Mouse (Mus musculus) hindbrain, embryonic 12.5 days (tissue): ENCODE data around the gene Moap1. TPM values are rescaled to one million over a fixed set of nuclear protein-coding genes. Genes with fewer than 3 reads are reported as not detected.

Source experiments
- ATAC-seq: fragments of 200-750 bp; cut with Nextera tagmentation; 2 replicates; pipeline ENCODE4 v1.8.0; 2017; ENCODE audit warnings: moderate TSS enrichment; ENCODE audit not compliant: low FRiP score
- H3K27ac ChIP-seq: fragments of 300-500 bp; sonication (generic); 2 replicates; pipeline ENCODE4 v1.5.1; 2016; ENCODE audit warnings: mild to moderate bottlenecking
- H3K27me3 ChIP-seq: fragments of 300-500 bp; sonication (generic); 2 replicates; pipeline ENCODE4 v1.6.1; 2016; ENCODE audit warnings: mild to moderate bottlenecking
- H3K36me3 ChIP-seq: fragments of 300-500 bp; sonication (generic); 2 replicates; pipeline ENCODE4 v1.6.1; 2016; ENCODE audit warnings: mild to moderate bottlenecking
- H3K4me1 ChIP-seq: fragments of 300-500 bp; sonication (generic); 2 replicates; pipeline ENCODE4 v1.6.1; 2016
- H3K4me2 ChIP-seq: fragments of 300-500 bp; sonication (generic); replicated peaks from 2 replicates; pipeline ENCODE4 v1.6.1; 2016; ENCODE audit warnings: mild to moderate bottlenecking
- H3K4me3 ChIP-seq: fragments of 300-500 bp; sonication (generic); 2 replicates; pipeline ENCODE4 v1.5.1; 2016; ENCODE audit warnings: mild to moderate bottlenecking
- H3K9ac ChIP-seq: fragments of 300-500 bp; sonication (generic); 2 replicates; pipeline ENCODE4 v1.6.1; 2016; ENCODE audit warnings: mild to moderate bottlenecking, moderate library complexity
- H3K9me3 ChIP-seq: fragments of 300-500 bp; sonication (generic); replicated peaks from 2 replicates; pipeline ENCODE4 v1.6.1; 2016; ENCODE audit warnings: mild to moderate bottlenecking
- WGBS: fragments of 180-500 bp; shearing (Covaris S2); methylation state at CpG from one replicate; pipeline ENCODE4 v1.1.7; 2016; 5-methylcytosine and 5-hydroxymethylcytosine counted together
- polyA plus RNA-seq: library from polyadenylated mRNA; unstranded; fragments of >200 nt; fragmentation: Nextera tagmentation; extraction: Ambion mirVana; gene quantifications from 2 replicates; pipeline ENCODE4 v1.2.1, GENCODE M21; 2016

Moap1 gene
- polyA plus RNA-seq, 1 experiment from 2014 or later, result 35.1 TPM

DNA sequence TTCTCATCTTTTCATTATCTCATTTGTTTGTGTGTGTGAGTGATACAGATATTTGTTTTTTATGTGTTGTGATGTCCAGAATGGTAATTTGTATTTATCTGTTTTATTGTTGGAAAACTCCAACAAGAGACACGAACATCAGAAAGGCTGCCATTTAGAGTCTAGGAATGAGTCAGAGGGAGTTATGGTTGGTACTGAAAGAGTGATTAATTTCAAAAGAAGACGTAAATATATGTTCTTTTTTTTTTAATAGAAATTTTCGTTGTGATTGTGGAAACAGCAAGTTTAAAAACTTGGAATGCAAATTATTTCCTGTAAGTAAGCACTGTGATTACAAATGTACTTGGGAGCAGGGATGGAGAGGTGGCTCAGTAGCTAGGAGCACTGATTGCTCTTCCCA, 18.2 kb upstream of the Moap1 start:
- peaks cover 15% of the 10 kb centered on the region for H3K36me3 ChIP-seq
- H3K9ac ChIP-seq, result no peak overlapping the region
- H3K4me3 ChIP-seq, result no peak overlapping the region
- H3K4me2 ChIP-seq, result no peak overlapping the region
- H3K27ac ChIP-seq, result no peak overlapping the region
- WGBS, result 95% methylated on average over 3 of the region's 3 CpGs
- H3K9me3 ChIP-seq, result no peaks in the 10 kb centered on the region
- no peaks in the 10 kb centered on the region for H3K27me3 ChIP-seq
- H3K4me1 ChIP-seq, result peaks cover 14% of the 10 kb centered on the region
- ATAC-seq, result no peak

DNA sequence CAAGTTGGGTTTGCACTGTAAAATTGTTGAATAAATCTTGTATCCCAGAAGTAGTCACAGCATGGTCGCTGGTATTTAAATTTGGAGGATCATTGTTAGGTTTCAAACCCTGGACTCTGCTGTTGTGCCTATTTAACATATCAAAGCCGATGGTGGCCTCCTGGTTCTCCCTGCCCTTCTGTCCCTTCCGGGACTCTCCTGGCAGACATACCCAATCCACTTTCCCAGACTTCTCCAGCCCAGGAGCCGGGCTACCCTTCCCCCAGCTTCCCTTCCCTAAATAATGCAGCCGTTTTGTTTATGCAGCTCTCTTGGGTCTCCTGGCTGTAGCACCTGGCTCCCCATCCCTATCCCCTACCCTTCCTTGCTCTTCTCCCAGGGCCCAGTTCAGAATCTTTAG, 15.5 kb upstream of the Moap1 start:
- H3K4me1 ChIP-seq, result peaks cover 17% of the 10 kb centered on the region
- no peaks in the 10 kb centered on the region for H3K27me3 ChIP-seq
- no peaks in the 10 kb centered on the region for H3K36me3 ChIP-seq
- no peak for ATAC-seq
- H3K4me2 ChIP-seq, result peak overlapping the region; percentile 77
- peak overlapping the region; percentile 86 for H3K9ac ChIP-seq
- 2% methylated on average over 5 of the region's 5 CpGs for WGBS
- H3K9me3 ChIP-seq, result no peaks in the 10 kb centered on the region
- peak overlapping the region; percentile 85 for H3K4me3 ChIP-seq
- no peak overlapping the region for H3K27ac ChIP-seq

DNA sequence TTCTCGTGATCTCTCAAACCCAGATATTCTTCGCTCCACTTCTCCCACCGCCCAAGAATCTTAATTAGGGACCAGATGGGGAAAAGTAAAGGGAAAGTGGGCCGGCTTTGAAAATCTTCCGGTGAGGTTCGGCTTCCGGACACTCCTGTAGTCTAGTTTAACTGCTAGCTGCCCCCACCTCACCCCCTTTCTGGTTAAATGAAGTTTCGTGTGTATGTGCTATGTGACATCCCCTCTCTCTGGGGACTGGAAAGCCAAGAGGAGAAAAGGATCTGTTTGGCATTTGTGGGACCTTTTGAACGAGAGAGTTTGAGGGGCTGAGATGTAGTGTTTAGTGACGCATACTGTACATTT, 14.9 kb upstream of the Moap1 start, which contains the start of gene Gm20604:
Gene Gm20604 (minus strand): TSS at position 270 of the 354 bp plus-strand sequence.
- H3K9me3 ChIP-seq, result no peaks in the 10 kb centered on the region
- peak within 1 kb of the TSS; percentile 85 for H3K4me3 ChIP-seq
- H3K36me3 ChIP-seq, result 0 out of 2 replicates have a peak, but pooled peaks cover 2% of the 10 kb centered on the region
- peak within 1 kb of the TSS; percentile 86 for H3K9ac ChIP-seq
- H3K27ac ChIP-seq, result peak within 1 kb of the TSS; percentile 92
- no peak for ATAC-seq
- no peaks in the 10 kb centered on the region for H3K27me3 ChIP-seq
- peaks cover 17% of the 10 kb centered on the region for H3K4me1 ChIP-seq
- peak within 1 kb of the TSS; percentile 77 for H3K4me2 ChIP-seq
- WGBS, result under 1% methylated on average over 10 of the region's 10 CpGs

DNA sequence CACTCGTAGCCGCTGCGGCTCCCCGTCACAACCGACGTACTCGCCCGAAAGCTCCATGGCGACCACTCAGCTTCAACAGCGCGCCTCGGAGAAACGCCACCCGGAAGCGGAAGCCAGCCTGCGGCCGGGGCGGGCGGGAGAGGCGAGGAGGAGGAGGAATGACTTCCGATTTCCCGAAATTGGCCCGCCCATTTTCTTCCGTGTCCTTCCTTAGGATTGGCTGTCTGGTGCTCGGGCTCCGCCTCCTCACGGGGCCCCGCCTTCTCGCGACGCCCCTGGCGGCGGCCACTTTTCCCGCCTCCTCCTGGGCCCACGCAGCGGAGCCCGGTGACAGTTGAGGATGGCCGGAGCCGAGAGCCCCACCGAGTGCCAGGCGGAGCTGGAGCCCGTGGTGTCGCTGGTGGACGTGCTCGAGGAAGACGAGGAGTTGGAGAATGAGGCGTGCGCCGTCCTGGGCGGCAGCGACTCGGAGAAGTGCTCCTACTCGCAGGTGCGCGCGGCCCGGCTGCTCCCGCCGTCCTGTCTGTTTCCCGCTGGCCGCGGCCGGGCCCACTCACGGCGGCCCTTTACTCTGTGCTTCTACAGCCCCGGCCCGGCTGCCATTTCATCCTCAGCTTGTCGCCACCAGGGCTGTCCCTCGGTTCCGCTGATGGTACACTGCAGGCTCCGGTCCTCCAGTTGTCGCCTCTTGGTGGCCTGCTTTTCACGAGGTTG, 14.4 kb upstream of the Moap1 start, which contains the start of the genes Gm28051, Gon7 and Ubr7:
Gene Gm28051 (minus strand): TSS at position 77 of the 714 bp plus-strand sequence.
Gene Gon7 (minus strand): TSS at position 115 of the 714 bp plus-strand sequence.
Gene Ubr7 (plus strand): TSS at position 279 of the 714 bp plus-strand sequence.
- peak within 1 kb of the TSS; percentile 86 for H3K9ac ChIP-seq
- peaks cover 17% of the 10 kb centered on the region for H3K4me1 ChIP-seq
- H3K27me3 ChIP-seq, result no peaks in the 10 kb centered on the region
- H3K36me3 ChIP-seq, result 0 out of 2 replicates have a peak, but pooled peaks cover 2% of the 10 kb centered on the region
- no peaks in the 10 kb centered on the region for H3K9me3 ChIP-seq
- under 1% methylated on average over 73 of the region's 73 CpGs for WGBS
- ATAC-seq, result peak; percentile 97
- peak within 1 kb of the TSS; percentile 85 for H3K4me3 ChIP-seq
- peak within 1 kb of the TSS; percentile 77 for H3K4me2 ChIP-seq
- H3K27ac ChIP-seq, result peak within 1 kb of the TSS; percentile 92

DNA sequence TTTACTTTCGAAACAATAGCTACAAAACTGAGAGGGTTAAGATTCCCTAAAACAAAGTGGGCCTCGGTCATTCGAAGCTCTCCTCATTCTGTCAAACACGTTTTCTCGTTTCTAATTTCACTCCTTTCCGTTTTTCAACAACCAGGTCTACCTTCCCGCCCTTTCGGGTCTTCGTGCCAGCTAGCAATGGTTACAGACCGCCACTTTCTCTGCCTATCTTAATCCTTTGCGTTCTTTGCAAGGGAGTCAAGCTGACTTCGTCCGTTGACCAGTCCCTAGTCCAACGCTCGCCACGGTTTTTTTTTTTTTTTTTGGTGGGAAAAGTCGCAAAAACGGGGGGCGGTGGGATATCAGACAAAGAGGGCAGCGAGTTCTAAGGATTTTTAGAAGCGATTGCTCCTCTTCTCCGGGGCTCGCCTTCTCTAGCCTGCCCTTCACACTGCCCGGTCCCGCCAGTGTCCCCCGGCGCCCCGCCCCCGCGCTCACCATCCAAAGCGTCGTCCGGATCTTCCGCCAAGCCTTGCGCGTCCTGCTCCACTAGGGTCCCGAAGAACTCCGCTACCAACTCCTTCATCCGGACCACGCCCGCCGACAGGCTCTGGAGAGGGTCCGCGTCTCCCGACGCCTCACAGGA, 13.7 kb upstream of the Moap1 start:
- WGBS, result 2% methylated on average over 46 of the region's 46 CpGs

DNA sequence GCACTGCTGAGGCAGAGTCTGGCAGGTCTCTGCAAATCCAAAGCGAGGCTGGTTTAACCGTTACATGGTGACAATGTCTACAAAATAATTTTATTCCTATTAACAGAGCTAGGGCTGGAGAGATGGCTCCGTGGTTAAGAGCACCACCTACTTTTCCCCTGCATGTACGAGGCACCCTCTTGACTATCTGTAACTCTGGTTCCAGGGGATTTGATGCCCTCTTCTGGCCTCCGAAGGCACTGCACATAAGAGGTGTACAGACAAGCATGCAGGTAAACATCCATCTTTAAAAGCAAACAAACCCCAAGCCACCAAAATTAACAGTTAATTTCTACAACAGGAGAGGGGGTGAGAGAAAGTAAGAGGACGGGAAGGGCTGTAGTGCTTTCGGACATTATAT, 12.8 kb upstream of the Moap1 start:
- 88% methylated on average over 7 of the region's 7 CpGs for WGBS
- Histone ChIP-seq H3K27me3 (no peaks in the 10 kb centered on the region), H3K9ac (no peak overlapping the region), H3K27ac (no peak overlapping the region), H3K9me3 (no peaks in the 10 kb centered on the region), H3K4me2 (peak overlapping the region; percentile 74), H3K4me1 (peaks cover 17% of the 10 kb centered on the region), H3K4me3 (peak overlapping the region; percentile 85), H3K36me3 (0 out of 2 replicates have a peak, but pooled peaks cover 2% of the 10 kb centered on the region)
- ATAC-seq, result no peak

More for the DNA sequence above, 13.7 kb upstream of the Moap1 start:
- H3K36me3 ChIP-seq, result 0 out of 2 replicates have a peak, but pooled peaks cover 2% of the 10 kb centered on the region
- H3K4me1 ChIP-seq, result peaks cover 17% of the 10 kb centered on the region
- no peaks in the 10 kb centered on the region for H3K9me3 ChIP-seq
- H3K27ac ChIP-seq, result peak overlapping the region; percentile 92
- peak overlapping the region; percentile 85 for H3K4me3 ChIP-seq
- peak overlapping the region; percentile 74 for H3K4me2 ChIP-seq
- no peaks in the 10 kb centered on the region for H3K27me3 ChIP-seq
- H3K9ac ChIP-seq, result peak overlapping the region; percentile 75
- ATAC-seq, result peak; percentile 90

DNA sequence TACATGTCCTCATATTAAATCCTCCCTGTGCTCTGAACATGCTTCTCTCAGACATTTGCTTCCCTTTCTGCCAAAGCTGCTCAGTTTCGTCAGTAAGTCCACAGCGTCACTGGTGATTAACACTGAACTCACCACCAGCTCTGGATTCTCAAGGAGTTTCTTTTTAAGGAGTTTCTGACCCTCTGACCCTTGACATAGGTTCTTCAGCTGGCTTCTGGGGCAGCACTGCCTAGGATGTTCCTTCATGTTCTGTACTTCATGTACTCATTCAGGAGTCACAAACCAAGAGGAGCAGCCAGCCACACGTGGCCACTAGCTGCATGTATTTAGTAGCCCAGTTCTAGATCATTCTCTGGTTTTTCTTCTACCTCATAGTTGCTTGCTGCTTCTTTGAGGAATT, 4.8 kb upstream of the Moap1 start:
- no peak overlapping the region for H3K4me2 ChIP-seq
- peaks cover 11% of the 10 kb centered on the region for H3K4me1 ChIP-seq
- WGBS, result 88% methylated on average over 3 of the region's 3 CpGs
- H3K9ac ChIP-seq, result no peak overlapping the region
- H3K9me3 ChIP-seq, result no peaks in the 10 kb centered on the region
- no peaks in the 10 kb centered on the region for H3K27me3 ChIP-seq
- H3K4me3 ChIP-seq, result no peak overlapping the region
- ATAC-seq, result no peak
- H3K36me3 ChIP-seq, result peaks cover 8% of the 10 kb centered on the region; the same call in 1 of the 2 replicates
- no peak overlapping the region for H3K27ac ChIP-seq

DNA sequence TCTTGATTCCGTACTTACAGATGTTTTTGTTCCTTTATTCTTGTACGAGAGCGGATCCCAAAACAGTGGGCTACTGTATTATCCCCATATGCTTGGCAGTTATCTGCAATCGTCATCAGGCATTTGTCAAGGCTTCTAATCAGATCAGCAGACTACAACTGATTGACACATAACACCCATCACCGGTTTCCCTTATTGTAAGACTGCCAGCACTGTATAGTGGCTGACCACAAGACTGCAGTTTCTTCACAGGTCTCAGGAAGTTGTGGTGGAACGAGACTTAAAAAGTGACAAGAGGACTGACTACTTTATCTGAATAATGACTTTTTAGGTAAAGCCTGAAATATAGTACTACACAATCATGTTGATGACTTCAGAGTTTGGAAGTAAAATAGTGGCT, 1.4 kb upstream of the Moap1 start:
- H3K4me3 ChIP-seq, result peak overlapping the region; percentile 95; the same call in 1 of the 2 replicates
- no peak overlapping the region for H3K27ac ChIP-seq
- H3K36me3 ChIP-seq, result peaks cover 8% of the 10 kb centered on the region; the same call in 1 of the 2 replicates

DNA sequence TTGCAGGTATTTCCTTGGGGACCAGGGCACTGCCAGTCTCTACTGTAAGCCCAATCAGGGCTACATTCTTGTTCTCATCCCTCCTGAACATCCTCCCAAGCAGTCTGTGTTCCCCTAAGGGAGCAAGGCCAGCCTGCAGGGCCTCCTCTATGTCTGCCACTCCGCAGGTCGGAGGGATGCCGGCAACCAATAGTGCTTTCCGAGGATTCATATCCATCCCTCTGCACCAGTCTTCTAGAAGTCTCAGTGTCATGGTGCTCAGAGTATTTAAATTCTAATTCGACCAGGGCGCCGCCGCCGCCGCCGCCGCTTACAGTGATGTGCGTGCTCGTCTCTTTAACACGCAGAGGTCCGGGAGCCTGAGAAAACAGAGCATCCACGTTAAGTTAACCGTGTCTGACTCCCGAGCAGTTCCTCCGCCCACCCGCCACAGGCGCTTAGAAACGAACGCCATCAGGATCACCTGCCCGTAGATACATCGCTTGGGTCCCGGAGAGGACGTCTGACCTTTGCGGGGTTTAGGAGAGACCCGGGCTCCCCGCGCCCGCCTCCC, 349 bp downstream of the Moap1 start:
- peak; percentile 80 for ATAC-seq
- H3K36me3 ChIP-seq, result peaks cover 4% of the 10 kb centered on the region; the same call in 1 of the 2 replicates
- peak overlapping the region; percentile 95 for H3K4me3 ChIP-seq
- H3K27me3 ChIP-seq, result no peaks in the 10 kb centered on the region
- H3K4me2 ChIP-seq, result peak overlapping the region; percentile 91
- peaks cover 20% of the 10 kb centered on the region for H3K4me1 ChIP-seq
- peak overlapping the region; percentile 93 for H3K9ac ChIP-seq
- peak overlapping the region; percentile 96 for H3K27ac ChIP-seq
- no peaks in the 10 kb centered on the region for H3K9me3 ChIP-seq
- WGBS, result under 1% methylated on average over 33 of the region's 33 CpGs

More for the DNA sequence above, 1.4 kb upstream of the Moap1 start:
- no peak for ATAC-seq
- no peak overlapping the region for H3K9ac ChIP-seq
- H3K27me3 ChIP-seq, result no peaks in the 10 kb centered on the region
- no peaks in the 10 kb centered on the region for H3K9me3 ChIP-seq
- WGBS, result 68% methylated on average over 6 of the region's 6 CpGs
- H3K4me2 ChIP-seq, result peak overlapping the region; percentile 91
- peaks cover 20% of the 10 kb centered on the region for H3K4me1 ChIP-seq

DNA sequence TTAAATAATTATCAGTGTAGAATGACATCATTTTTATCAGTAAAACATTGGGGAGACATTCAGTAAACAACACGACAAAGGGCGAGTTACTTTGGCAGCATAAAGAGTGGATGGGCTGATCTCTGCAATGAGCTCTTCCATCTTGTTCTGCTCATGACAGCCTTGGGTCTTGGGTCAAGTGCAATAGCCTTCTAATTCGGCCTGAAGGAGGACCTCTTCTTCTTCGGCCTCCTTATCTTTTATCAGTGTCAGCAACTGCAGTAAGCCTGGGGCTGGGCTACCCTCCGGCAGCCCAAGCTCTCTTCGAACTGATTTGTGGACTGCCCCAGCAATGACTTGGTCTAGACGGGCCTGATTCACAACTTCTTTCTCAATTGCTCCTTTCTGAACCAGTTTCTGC, 1.4 kb downstream of the Moap1 start:
- Histone ChIP-seq H3K4me1 (peaks cover 20% of the 10 kb centered on the region), H3K4me2 (no peak overlapping the region; the same call in 1 of the 2 replicates), H3K27me3 (no peaks in the 10 kb centered on the region), H3K36me3 (no peaks in the 10 kb centered on the region), H3K9ac (no peak overlapping the region), H3K9me3 (no peaks in the 10 kb centered on the region), H3K4me3 (no peak overlapping the region), H3K27ac (no peak overlapping the region)
- WGBS, result 87% methylated on average over 7 of the region's 7 CpGs
- no peak for ATAC-seq

DNA sequence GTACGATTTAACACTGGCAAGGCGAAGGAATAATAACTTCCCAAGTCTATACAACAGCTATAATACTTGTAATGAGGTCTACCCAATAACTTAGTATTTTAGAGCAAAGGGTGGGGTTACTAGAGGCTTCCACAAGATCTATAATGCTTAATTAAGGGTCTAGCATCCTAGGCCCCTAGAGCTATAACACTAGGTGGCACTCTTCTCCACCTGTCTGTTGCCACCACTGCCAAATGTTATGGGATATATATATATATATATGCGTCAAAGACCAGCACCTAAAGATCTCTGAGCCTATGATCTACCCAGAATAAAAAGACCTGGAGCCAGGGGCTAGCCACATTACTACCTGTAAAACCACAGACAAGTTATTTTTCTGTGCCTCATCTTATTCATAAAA, 3.2 kb downstream of the Moap1 start:
- Histone ChIP-seq H3K9me3 (no peaks in the 10 kb centered on the region), H3K4me3 (no peak overlapping the region), H3K27me3 (no peaks in the 10 kb centered on the region), H3K27ac (no peak overlapping the region), H3K4me2 (no peak overlapping the region), H3K36me3 (no peaks in the 10 kb centered on the region), H3K9ac (no peak overlapping the region), H3K4me1 (peaks cover 20% of the 10 kb centered on the region)
- WGBS, result 73% methylated on average over 3 of the region's 3 CpGs
- ATAC-seq, result no peak

DNA sequence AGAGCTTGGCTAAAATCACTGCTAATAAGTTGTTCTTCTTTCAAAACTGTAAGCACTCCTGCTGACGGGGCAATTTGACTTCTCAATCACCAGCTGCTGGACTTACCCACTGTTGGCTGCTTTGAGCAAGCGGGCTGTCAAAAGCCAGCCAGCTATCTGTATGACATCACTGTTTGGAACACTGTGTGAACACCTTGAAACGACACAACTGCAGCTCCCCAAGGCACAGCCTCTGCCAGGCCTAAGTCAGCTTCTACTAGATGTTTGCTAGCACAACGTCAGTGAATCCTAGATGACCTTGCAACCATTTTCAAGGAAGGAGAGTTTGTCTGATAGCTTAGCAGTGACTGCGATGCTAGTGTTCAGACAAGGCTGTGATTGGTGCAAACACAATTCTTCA, 4.4 kb downstream of the Moap1 start:
- Histone ChIP-seq H3K4me1 (peaks cover 11% of the 10 kb centered on the region), H3K27me3 (no peaks in the 10 kb centered on the region), H3K27ac (no peak overlapping the region), H3K9ac (no peak overlapping the region), H3K36me3 (no peaks in the 10 kb centered on the region), H3K4me2 (no peak overlapping the region), H3K9me3 (no peaks in the 10 kb centered on the region), H3K4me3 (no peak overlapping the region)
- no peak for ATAC-seq
- WGBS, result 82% methylated on average over 5 of the region's 5 CpGs
